Mouse (Mus musculus) layer of hippocampus, adult 11-12 months (tissue): ENCODE measurements around the gene Swap70.
A peak's percentile ranks its signal among the peaks of the same experiment; 100 is the strongest.

Experiments
- DNase-seq: peaks from one replicate; pipeline ENCODE4 v3.0.0; 2022; ENCODE audit warnings: low spot score

Gene Swap70

DNA sequence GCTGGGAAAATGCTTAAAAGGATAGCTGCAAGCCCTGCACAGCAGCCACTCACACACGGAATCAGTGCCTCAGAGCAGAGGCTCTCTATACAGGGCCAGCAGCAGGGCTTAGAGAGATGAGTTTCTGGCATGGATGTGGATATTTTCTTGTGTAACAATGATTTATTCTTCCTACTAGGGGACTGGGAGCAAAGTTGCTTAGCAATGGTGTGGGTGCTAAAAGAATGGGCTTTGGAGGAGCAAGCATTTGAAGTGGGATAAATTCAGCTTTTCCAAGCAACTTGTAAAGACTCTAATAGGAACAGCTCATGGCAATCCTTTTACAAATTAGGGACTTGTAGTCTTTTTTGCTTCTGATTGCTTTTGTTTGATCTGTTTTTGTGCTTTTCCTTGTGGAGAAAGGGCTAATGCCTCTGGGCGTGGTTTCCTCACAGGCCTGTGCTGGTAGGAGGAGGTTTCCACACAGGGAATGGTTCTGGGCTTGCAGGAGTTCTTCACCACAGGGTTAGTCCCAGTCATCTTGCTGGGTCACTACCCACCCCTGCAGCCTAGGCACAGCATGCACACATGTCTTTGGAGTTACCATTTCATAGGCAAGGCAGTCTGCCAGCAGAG is 16.4 kb downstream of the Swap70 start:
- DNase-seq = peak; percentile 9

DNA sequence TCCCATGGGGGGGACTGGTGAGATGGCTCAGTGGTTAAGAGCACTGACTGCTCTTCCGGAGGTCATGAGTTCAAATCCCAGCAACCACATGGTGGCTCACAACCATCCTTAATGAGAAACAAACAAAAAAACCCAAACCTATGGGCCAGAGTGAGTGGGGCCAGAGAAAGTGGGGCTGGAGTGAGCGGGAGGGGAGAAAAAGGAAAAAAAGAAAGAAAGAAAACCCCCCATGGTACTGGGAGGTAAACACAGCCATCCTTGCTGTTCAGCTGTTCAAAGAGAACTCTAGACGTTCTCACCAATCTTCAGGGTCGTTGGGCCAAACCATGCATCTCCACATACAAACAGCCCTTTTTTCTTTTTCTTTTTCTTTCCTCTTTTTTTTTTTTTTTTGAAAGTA is 18.1 kb downstream of the Swap70 start:
- DNase-seq = no peak

DNA sequence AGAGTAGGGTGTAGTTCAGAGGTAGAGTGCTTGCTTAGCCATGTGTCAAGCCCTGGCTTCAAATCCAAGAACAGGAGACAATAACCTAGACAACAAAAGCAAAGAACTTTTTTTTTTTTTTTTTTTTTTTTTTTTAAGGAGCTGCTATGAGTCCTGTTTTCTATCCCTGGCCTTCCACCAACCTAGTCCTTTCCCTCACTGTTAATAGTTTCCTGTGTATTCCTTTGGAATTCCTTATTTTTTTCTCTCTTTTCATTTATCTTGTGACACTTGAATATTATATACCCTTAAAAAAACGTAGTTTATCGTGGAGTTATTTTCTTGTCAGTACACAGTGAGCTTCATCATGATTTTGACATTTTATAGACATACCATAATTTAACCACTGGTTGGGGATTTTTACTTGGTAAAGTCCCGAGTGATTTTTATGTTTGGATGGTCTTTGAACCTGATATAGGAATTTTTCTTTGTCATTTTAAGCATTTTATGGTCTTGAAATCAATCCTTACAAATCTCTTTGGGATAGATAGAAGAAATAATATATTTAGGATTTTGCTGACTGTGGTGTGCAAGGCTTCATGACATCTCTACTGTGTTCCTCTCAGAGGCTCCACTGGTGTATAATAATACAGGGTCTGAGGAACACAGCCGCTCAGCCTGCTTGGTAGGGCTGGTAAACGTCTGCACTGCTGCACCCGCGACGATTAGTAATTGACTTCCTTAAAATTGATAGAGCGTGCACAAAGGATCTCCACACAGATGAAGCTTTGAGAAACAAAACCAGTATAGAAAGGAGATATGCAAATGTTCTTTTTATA is 20.2 kb downstream of the Swap70 start:
- DNase-seq = no peak

DNA sequence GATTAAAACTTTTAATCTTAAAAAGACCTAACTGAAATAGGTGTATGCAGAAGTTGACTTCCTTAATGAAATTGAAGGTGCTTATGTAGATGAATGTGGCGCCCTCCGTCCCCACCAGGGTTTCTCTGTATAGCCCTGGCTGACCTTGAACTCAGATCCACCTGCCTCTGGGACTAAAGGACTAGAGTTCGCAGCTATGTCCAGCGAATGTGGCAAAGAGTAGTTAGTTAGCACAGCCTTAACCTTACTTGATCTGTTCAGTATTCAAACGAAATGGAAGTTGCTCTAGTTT is 20.7 kb downstream of the Swap70 start:
- DNase-seq = no peak

DNA sequence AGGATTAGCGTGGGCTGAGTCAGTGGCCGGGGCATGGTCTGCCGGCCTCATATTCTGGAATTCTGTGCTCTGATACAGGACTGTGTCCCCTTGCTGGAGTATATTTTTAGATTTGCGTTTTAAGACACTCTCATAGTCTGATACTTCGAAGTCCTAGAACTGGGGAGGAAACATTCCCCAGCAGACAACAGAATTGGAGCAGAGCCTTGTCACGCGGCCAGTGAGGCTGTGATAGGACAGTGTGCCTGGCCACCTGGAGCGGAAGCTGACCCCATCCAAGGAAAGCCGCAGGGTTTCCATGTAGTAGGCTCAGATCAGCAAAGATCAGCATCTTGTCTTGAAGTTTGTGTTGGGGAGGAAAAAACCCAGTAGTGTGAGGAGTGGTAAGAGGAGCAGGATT is 23.6 kb downstream of the Swap70 start:
- DNase-seq = no peak

DNA sequence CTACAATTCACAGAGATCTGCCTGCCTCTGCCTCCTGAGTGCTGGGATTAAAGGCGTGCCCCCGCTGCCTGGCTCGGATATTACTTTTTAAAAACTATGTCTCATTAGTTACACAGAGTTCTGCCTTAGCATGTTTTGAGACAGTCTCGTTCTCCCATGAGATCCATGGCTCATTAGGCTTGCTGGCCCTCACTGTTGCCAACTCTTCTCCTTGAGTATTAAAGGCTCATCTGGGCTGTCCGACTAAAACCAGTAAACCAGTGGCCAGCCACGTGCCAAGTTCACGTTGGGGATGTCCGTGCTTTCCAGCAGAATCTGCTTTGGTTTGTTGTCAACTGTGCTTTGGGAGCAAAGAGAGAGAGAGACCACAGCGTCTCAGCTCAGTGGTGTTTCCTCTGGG is 25.0 kb downstream of the Swap70 start:
- no peak for DNase-seq

DNA sequence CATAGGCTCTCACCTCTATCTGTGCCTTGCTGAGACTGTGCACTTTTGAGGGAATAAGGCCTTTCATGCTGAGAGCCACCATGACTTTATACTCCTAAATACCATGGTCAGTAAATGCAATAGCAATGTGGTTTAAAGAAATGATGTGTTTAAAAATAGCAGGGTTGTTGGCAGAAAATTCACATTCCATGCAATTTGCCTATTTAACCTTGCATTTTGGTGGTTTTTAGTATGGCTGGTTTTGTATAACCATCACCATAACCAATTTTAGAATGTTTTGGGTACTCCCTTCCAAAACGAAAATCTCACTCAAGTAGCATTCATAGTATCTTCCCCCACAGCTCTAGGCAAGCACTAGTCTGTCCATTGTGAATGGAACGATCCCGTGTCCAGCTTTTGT is 26.3 kb downstream of the Swap70 start:
- DNase-seq = no peak

DNA sequence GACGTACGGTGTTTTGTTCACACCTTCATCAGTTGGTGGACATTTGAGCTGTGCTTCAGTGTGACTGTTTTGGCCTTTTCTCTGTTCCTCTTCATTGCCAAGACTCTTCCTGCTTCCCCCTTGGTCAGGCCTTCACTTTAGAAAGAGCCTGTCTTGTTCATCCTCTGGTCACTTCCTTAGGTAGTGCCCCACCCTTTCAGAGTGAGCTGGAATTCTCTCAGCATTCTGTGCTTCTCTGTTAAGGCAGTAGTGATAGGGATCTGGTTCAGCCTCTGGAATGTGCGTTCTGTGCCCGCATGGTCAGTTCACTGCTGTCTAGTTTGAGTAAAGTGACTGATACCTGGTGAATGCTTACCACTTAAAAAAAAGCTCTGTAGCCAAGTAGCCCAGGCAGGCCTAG is 27.2 kb downstream of the Swap70 start:
- no peak for DNase-seq

DNA sequence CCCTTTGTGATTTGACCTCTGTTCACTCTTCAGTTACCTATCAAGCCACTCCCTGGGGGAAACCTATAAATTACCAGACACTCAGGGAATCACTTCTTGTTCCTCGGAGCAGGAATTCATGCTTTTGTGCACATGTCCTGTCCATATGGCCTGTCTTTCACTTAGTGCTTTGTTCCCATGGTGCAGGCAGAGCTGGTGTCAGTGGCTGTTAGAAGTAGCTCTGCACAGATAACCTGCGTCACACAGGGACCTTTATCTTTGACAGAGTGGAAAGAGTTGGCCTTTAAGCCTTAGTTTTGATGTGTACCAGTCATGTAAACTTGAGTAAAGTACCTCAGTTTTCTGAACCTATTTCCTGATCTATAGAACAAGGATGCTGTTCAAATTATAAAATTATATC is 32.4 kb downstream of the Swap70 start:
- DNase-seq = no peak

DNA sequence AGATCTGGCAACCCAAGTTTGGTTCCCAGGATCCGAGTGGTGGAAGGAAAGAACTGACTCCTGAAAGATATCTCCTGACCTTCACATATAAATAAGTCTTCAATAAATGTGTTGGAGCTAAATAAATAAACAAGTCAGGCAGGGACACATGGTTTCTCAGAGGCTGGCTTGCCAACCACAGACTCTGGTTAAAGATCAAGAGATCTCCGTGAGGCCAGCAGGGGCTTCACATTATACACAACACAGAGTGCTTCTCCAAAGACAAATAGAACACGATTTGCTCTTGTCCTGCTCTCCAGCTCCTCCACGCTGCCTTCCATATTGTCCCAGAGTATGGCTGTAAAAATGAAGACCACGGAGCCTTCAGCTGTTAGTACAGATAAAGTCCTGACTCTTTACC is 32.9 kb downstream of the Swap70 start:
- no peak for DNase-seq

DNA sequence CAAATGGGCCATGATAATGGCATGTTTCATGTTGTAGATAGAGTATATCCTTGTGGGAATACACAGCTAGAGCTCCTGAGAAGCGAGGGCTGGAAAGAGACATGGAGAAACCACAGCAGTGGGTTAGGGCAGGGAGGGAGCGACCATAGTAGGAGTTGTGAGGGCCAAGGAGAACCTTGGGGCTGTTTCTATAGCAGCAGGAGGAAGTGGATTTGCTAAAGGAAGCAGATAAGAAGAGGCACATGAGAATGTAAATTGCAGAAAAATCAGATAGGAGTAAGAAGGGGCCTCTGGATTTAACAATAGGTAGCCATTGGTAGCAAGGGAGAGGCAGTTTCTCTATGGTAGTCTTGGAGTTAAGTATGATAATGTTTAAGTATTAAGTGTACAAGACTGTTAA is 35.5 kb downstream of the Swap70 start:
- DNase-seq = no peak

DNA sequence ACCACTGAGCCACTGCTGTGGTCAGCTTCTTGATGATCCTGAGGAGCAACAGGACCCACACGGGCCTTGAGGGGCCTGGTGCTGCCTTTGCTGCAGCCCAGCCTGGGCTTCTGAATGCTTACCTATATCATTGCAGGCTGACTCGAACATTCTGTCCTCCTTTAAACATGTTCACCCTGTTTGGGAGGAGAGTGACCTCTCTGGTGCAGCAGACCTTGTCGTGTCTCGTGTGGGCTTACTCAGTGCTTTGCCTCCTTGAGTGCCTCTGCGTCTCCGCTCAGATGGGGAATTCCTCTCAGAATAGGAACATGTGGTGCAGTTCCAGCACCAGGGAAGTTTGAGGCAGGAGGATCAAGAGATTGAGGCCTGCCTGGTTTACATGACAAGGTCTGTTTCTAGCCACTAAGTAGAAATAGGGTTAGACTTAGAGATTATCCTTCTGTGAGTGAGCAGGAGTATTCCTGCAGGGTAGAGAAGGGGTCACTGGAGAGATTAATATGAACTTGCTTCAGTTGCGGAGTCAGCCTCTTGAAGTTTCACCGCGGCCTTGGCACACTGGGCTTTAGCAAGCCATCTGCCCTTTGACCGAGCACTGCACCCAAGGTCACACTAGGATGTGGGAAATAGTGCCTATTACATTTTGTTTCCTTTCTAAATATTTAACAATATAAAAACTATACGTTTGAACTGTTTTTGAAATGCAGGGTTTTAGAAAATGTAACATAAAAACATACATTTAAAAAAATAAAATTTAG is 36.9 kb downstream of the Swap70 start:
- DNase-seq = no peak

DNA sequence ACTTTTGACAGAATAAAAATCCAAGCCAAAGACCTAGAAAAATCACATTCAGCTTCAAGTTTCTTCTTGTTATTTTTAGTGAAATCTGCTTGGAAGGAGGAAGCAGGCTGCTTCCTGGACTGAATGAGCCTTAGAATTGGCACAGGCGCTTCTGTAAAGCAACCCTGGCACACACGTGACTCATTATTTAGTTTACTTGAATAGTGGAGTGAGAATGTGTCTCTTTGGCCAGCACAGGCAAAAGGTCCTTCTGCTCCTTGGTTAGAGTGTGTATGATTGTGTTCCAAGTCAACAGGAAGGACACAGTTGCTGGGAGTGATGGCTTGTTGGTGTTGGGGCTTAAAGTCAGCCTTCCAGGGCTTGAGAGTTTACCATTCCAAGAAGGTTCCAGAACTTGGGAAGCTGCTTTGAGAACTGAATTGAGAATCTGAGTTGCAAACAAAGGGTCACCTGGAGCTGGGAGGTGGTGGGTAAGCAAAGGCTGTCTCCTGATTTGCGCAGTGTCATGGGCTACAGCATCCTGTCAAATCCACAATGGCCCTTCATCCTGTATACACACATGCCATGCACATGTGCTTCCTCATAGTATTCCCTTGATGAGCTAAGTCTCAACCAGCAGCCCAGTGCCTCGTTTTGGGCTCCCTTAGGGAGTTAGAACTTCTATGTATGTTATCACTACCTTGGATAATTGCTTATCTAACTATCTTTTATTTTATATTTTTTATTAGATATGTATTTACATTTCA is 38.6 kb downstream of the Swap70 start:
- DNase-seq = peak; percentile 28

DNA sequence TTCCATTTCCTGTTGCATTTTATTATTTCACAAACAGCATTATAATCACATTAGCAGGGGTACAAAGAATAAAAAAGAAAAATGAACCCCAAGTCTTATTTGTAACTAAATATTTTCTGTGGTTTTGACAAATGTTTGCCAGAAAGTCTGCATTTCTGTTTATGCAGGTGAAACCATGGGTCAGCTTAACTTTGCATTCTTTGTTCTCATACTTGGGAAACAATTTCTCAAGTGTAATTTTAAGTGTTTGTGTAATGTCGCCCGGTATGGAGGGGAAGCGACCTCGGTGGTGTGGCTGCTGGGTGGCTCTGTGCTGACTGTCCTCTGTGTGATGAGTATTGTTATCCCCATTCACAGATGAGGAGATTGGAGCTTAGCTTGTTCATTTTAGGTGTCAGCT is 40.3 kb downstream of the Swap70 start:
- no peak for DNase-seq

DNA sequence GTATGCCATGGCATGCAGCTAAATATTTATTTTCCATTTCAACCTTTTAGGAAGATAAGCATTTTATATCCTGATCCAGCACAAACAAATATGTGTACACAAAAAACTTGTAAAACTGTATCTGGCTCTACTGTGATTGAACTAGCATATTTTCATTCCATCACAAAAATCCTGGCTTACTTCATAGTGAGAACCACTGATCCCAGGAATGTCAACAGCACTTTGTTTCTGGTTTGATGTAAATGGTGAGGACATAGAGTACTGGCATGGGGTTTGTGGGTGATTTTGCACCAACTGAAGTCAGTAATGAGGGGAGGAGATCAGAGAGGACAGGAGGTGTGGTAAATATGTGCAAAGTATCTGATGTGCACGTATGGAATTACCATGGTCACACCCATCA is 41.1 kb downstream of the Swap70 start:
- DNase-seq = no peak

DNA sequence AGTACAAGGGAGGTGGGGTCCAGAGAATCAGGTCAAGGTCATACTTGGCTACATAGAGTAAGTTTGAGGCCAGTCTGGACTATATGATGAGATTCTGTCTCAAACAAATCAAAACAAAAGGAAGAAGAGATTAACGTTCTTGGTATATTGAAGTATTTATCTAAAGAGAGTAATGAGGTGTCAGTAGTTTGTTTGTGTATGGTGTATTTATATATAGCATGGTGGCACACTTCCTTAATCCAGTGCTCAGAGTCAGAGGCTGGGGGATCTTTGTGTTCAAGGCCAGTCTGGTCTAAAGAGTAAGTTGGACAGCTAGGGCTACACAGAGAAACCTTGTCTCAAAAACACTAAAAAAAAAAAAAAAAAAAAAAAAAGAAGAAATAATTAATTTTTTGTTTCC is 42.0 kb downstream of the Swap70 start:
- no peak for DNase-seq

DNA sequence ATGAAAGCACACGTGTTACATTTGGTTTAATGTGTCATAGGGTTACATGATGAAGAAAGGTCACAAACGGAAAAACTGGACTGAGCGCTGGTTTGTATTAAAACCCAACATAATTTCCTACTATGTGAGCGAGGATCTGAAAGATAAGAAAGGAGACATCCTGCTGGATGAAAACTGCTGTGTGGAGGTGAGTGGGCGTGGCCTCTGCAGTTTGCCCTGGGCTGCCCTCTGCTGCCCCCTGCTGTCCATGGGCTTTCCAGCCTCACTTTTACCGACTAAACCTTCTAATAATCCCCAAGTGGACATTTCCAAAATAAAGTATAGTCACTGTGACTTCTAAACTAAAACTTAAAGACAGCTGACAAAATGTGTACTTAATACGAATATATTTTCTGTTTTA is 44.3 kb downstream of the Swap70 start:
- peak; percentile 87 for DNase-seq

DNA sequence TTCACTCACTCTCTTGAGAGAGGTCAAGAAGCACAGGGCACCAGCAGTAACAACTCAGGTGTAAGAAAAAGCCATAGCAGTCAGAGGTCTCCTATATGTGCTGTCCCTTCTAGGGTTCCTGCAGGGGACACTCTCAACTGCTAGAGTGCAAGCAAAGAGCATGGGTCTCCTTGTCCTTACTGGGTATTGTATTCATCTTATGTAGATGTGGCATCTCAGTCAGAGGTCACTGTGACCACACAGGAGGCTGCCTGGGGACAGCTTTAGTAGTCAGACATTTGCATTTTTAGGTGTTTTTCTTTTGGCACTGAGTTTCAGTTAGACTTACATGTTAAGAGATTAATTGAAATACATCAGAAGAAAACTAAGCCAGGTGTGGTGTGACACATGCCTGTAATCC is 45.5 kb downstream of the Swap70 start:
- DNase-seq = no peak

DNA sequence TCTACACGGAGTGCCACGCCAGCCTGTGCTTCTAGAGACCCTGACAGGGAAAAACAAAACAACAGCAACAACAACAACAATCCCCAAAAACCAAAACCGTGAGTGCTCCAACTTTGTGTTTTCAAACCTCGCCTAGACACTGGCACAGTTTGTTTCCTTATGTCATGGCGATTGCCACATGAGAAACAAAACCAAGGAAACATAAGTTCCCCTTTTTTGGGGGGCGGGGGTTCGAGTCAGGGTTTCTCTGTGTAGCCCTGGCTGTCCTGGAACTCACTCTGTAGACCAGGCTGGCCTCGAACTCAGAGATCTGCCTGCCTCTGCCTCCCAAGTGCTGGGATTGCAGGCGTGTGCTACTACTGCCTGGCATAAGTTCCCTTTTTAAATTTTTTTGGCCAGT is 46.5 kb downstream of the Swap70 start:
- no peak for DNase-seq

DNA sequence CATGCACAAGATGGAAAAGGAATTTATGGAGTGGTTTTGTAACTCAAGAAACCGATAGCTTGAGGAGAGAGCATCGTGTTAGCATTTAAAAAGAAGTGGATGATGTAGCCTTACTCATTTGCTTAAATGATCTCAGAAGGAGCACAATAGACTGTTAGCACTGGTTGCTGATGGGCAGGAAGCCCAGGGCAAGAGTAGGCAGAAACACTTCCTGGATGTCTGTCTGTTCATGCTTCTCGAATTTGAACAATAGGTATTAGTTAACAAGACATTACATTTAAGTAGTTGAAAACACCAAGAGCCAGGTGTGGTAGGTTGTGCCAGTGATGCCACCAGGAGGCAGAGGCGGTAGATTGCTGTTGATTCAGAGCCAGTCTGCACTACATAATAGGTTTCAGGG is 47.0 kb downstream of the Swap70 start:
- no peak for DNase-seq

DNA sequence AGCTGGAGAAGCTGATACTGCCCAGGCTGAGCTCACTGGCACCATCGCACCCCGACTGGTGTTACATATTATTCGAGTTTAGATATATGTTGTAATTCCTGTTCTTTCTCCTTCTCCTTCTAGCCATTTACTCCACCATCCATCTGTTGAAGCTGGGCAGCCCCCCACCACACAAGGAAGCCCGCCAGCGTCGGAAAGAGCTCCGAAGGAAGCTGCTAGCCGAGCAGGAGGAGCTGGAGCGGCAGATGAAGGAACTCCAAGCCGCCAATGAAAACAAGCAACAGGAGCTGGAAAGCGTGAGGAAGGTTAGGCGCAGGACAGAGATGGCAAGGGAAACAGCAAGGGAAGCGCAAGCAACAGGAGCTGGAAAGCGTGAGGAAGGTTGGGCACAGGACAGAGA is 48.3 kb downstream of the Swap70 start:
- DNase-seq = no peak

DNA sequence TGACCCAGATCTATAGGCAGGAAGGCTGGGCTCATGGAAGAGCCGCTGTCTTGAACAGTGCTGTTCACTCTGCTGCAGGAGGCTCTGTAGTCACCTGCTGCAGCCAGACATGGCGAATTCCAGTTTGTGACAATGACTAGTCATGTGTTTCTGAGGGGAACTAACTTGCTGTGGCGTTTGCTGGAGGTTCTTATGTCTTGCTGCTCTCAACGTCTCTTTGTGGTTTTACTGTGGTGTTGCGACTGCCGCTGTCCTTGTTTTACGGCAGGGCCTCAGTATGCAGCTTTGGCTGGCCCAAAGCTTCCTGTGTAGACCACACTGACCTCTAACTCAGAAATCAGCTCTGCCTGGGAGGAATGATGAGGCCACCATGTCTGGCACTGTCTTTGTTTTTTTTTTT is 48.9 kb downstream of the Swap70 start:
- DNase-seq = no peak

DNA sequence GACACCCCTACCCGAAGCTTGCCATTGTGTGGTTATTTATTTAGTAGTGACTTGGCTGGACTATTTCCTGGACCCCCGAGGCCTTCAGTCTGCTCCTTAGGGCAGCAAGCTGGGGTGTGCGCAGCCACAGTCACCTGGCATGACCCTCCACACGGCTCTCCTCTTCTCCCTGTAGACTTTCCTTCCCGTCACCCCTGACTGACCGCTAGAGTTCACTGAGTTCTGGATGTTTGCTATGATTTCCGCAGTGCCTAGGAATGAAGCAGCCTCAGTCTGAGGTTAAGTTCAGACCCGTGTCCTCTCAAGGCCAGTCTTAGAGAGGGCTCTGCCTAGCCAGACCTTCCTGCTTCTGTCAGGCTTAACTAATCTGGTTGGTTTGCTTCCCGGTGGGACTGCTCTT is 50.3 kb downstream of the Swap70 start:
- no peak for DNase-seq
